Mouse (Mus musculus) testis, adult 2 months (tissue): ENCODE results near the gene Fitm1. TPM values are rescaled to one million over a fixed set of nuclear protein-coding genes. Genes with fewer than 3 reads are reported as not detected.
A peak's percentile ranks its signal among the peaks of the same experiment; 100 is the strongest.

Experiments used
- H3K27ac ChIP-seq: fragments of 200-500 bp; 2 replicates; pipeline ENCODE4 v1.5.1; 2012; ENCODE audit warnings: low read depth, low read length; ENCODE audit not compliant: control insufficient read depth, insufficient read depth
- H3K27me3 ChIP-seq: fragments of 200-500 bp; 2 replicates; pipeline ENCODE4 v1.6.1; 2012; ENCODE audit warnings: mild to moderate bottlenecking, low read length, moderate library complexity; ENCODE audit not compliant: control insufficient read depth, insufficient read depth
- H3K36me3 ChIP-seq: fragments of 200-500 bp; 2 replicates; pipeline ENCODE4 v1.6.1; 2012; ENCODE audit warnings: mild to moderate bottlenecking, low read length; ENCODE audit not compliant: control insufficient read depth, insufficient read depth
- H3K4me1 ChIP-seq: fragments of 200-500 bp; 2 replicates; pipeline ENCODE4 v1.6.1; 2012; ENCODE audit warnings: low read length; ENCODE audit not compliant: control insufficient read depth, insufficient read depth
- H3K4me3 ChIP-seq: fragments of 200-500 bp; 2 replicates; pipeline ENCODE4 v1.5.1; 2012; ENCODE audit warnings: low read depth, mild to moderate bottlenecking, low read length, moderate library complexity, mixed read lengths; ENCODE audit not compliant: control insufficient read depth
- CTCF ChIP-seq: fragments of 200-500 bp; IDR thresholded peaks from 2 replicates; pipeline ENCODE4 v1.5.1; 2012; ENCODE audit warnings: low read depth, mild to moderate bottlenecking, inconsistent platforms, low read length, moderate library complexity; ENCODE audit not compliant: control insufficient read depth, insufficient read depth, insufficient replicate concordance
- POLR2A ChIP-seq: fragments of 200-500 bp; IDR thresholded peaks from 2 replicates; pipeline ENCODE4 v1.6.1; 2012; ENCODE audit warnings: low read depth, mild to moderate bottlenecking, inconsistent platforms, low read length, moderate library complexity; ENCODE audit not compliant: control insufficient read depth
- polyA plus RNA-seq: library from polyadenylated mRNA; depleted of rRNA; stranded (reverse); fragments of >200 nt; gene quantifications from 2 replicates; pipeline ENCODE4 v1.2.3, GENCODE M21; 2012; rRNA removed

The Fitm1 gene
- polyA plus RNA-seq, 1 experiment: 40.2 TPM

DNA sequence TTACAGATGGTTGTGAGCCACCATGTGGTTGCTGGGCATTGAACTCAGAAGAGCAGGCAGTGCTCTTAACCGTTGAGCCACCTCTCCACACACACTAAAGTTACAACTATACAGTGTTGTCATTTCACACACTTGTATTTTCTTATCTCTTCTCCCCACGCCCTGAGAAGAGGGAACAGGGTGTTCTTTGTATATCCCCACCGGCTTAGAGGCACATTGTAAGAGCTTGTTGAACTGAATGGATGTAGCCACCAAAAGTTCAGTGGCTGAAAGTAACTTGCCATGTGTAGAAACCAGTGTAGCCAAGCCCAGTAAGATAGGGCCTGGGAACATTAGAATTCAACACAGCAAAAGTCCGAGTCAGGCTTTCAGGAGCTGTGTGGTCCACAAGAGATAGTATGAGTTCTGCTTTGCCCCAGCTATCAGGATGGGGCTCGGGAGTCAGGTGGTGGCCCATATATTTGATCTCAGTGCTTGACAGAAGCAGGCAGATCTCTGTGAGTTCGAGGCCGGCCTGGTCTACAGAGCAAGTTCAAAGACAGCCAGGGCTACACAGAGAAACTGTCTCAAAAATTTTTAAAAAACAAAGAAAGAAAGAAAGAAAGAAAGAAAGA lies 39.3 kb downstream of the Fitm1 start:
- H3K4me3 ChIP-seq: no peak overlapping the region
- no peaks in the 10 kb centered on the region for H3K27me3 ChIP-seq
- H3K27ac ChIP-seq: no peak overlapping the region
- H3K36me3 ChIP-seq: no peaks in the 10 kb centered on the region
- TF ChIP-seq CTCF: no peak
- no peak for TF ChIP-seq POLR2A
- H3K4me1 ChIP-seq: peaks cover 12% of the 10 kb centered on the region

DNA sequence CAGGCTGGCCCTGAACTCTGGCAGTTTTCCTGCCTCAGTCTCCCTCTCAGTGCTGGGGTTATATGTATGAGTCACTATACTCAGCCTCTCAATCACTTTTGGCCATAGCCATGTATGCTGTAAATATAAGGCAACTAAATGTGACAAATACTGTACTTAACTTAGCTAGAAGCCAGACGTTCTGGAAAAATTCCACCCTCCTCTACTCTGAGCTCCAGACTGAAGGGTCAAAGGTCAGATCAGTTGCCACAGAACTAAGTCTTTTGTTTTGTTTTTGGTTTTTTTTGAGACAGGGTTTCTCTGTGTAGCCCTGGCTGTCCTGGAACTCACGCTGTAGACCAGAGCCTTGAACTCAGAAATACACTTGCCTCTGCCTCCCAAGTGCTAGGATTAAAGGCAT lies 40.5 kb downstream of the Fitm1 start:
- H3K4me1 ChIP-seq: peaks cover 12% of the 10 kb centered on the region
- H3K27ac ChIP-seq: no peak overlapping the region
- TF ChIP-seq POLR2A (no peak), CTCF (no peak)
- no peak overlapping the region for H3K4me3 ChIP-seq
- H3K36me3 ChIP-seq: no peaks in the 10 kb centered on the region
- H3K27me3 ChIP-seq: no peaks in the 10 kb centered on the region

DNA sequence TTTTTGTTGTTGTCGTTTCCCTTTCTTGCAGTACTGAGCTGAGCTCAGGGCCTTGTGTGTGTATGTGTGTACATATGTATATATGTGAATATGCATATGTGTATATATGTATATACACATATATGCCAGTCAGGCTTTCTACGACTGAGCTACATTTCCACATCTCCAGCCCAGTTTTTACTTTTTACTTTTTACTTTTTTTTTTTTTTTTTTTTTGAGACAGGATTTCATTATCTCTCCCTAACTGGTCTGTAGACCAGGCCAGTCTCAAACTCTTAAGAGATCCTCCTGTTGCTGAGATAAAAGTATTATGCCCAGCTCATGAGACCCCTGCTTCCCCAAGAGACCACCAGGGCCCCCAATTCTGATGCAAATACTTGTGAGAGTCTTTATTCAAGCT lies 41.4 kb downstream of the Fitm1 start:
- peak overlapping the region; percentile 76; the same call in 1 of the 2 replicates for H3K4me3 ChIP-seq
- TF ChIP-seq CTCF (no peak), POLR2A (no peak)
- H3K27ac ChIP-seq: no peak overlapping the region
- no peaks in the 10 kb centered on the region for H3K27me3 ChIP-seq
- H3K36me3 ChIP-seq: no peaks in the 10 kb centered on the region
- H3K4me1 ChIP-seq: peaks cover 12% of the 10 kb centered on the region

DNA sequence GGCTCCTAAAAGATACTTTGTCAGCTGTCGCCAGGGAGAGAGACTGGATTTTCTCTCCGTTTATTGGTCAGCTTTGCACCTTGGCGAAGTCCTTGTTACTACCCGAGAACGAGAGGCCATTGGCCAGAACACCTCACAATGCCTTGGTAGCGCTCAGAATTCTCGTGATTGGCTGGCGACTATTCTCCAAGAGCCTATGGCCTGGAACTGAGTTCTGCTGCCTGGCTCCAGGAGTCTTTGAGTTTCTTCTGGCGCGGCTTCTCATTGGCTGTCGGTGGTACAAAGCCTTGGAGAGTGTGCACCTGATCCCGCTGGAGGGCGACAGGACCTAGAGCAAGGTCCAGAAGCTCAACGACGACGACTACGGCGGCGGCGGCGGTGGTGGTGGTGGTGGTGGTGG lies 42.4 kb downstream of the Fitm1 start, which contains the start of gene Rec8:
Gene Rec8 (plus strand): TSS at position 216 of the 400 bp plus-strand sequence.
- peak; percentile 43; the same call in 1 of the 2 replicates for TF ChIP-seq POLR2A
- no peak for TF ChIP-seq CTCF
- H3K27me3 ChIP-seq: no peaks in the 10 kb centered on the region
- H3K36me3 ChIP-seq: no peaks in the 10 kb centered on the region
- H3K27ac ChIP-seq: peak within 1 kb of the TSS; percentile 30
- peak within 1 kb of the TSS; percentile 76 for H3K4me3 ChIP-seq
- H3K4me1 ChIP-seq: peaks cover 12% of the 10 kb centered on the region

DNA sequence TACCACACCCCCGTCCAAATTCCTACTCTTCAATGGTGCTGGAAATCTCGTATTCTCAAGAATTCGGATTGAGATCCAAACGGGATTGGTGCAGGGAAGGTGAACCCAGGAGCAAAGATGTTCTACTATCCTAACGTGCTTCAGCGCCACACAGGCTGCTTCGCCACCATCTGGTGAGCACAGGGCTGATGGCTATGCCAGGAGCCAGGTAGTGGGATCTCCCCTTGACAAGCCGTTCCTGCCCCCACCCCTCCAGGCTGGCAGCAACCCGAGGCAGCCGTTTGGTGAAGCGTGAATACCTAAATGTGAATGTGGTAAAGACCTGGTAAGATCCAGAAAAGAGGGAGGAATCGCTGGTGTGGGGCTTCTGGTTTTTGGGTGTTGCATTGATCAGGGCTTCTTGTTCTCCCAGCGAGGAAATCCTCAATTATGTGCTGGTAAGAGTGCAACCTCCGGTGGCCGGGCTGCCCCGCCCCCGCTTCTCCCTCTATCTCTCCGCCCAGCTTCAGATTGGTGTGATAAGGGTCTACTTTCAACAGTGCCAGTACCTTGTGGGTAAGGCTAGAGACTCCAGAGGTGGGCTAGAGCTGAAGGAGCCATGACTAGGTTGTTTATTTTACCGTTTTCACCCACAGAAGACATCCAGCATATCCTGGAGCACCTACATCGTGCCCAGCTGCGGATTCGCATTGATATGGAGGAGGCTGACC lies 43.2 kb downstream of the Fitm1 start:
- Histone ChIP-seq H3K4me3 (peak overlapping the region; percentile 76), H3K36me3 (no peaks in the 10 kb centered on the region), H3K27ac (no peak overlapping the region), H3K4me1 (peaks cover 12% of the 10 kb centered on the region), H3K27me3 (no peaks in the 10 kb centered on the region)
- TF ChIP-seq POLR2A (0 out of 2 replicates have a peak, but pooled peaks have one; percentile 28), CTCF (no peak)

Other genes with a start within 250 kb of the Fitm1 start
- gene Dhrs4, start 96.9 kb upstream of the Fitm1 start, polyA plus RNA-seq: 27.2 and 28.8 TPM in 2 replicates
- gene Carmil3, start 85.0 kb upstream of the Fitm1 start, polyA plus RNA-seq: 1.8 and 1.9 TPM in 2 replicates
- 0.06 and 0.29 TPM in 2 replicates for gene Cpne6, start 65.2 kb upstream of the Fitm1 start, polyA plus RNA-seq
- gene Nrl, start 50.6 kb upstream of the Fitm1 start, polyA plus RNA-seq: 0.20 and 0.37 TPM in 2 replicates
- 2.8 and 5.7 TPM in 2 replicates for gene Pck2, start 35.4 kb upstream of the Fitm1 start, polyA plus RNA-seq
- 54.5 and 60.7 TPM in 2 replicates for gene Dcaf11, start 15.6 kb upstream of the Fitm1 start, polyA plus RNA-seq
- 2.1 and 2.3 TPM in 2 replicates for gene A730061H03Rik, start 15.2 kb upstream of the Fitm1 start, polyA plus RNA-seq
- 7.6 and 8.4 TPM in 2 replicates for gene Psme1, start 2.5 kb downstream of the Fitm1 start, polyA plus RNA-seq
- 5.8 and 6.4 TPM in 2 replicates for gene Emc9, start 9.7 kb downstream of the Fitm1 start, polyA plus RNA-seq
- 10.2 and 14.9 TPM in 2 replicates for gene Psme2, start 15.5 kb downstream of the Fitm1 start, polyA plus RNA-seq
- gene Rnf31, start 16.1 kb downstream of the Fitm1 start, polyA plus RNA-seq: 7.8 and 8.9 TPM in 2 replicates
- gene Irf9, start 28.0 kb downstream of the Fitm1 start, polyA plus RNA-seq: 4.1 and 4.4 TPM in 2 replicates
- 65.8 and 78.1 TPM in 2 replicates for gene Rec8, start 42.4 kb downstream of the Fitm1 start, polyA plus RNA-seq
- 519 and 558 TPM in 2 replicates for gene Ipo4, start 60.3 kb downstream of the Fitm1 start, polyA plus RNA-seq
- 1.9 and 2.1 TPM in 2 replicates for gene Gm49378, start 62.3 kb downstream of the Fitm1 start, polyA plus RNA-seq
- 18.2 and 21.3 TPM in 2 replicates for gene Tm9sf1, start 68.2 kb downstream of the Fitm1 start, polyA plus RNA-seq
- 197 and 200 TPM in 2 replicates for gene Tssk4, start 74.6 kb downstream of the Fitm1 start, polyA plus RNA-seq
- gene Mdp1, start 84.9 kb downstream of the Fitm1 start, polyA plus RNA-seq: 4.1 TPM in 2 replicates
- gene Gmpr2, start 96.3 kb downstream of the Fitm1 start, polyA plus RNA-seq: 29.6 and 35.9 TPM in 2 replicates
- 196 and 222 TPM in 2 replicates for gene Nedd8, start 96.5 kb downstream of the Fitm1 start, polyA plus RNA-seq
- gene Tinf2, start 106.2 kb downstream of the Fitm1 start, polyA plus RNA-seq: 26.8 and 30.0 TPM in 2 replicates
- 0.27 and 0.65 TPM in 2 replicates for gene Tgm1, start 138.3 kb downstream of the Fitm1 start, polyA plus RNA-seq
- gene Rabggta, start 146.6 kb downstream of the Fitm1 start, polyA plus RNA-seq: 40.9 and 41.4 TPM in 2 replicates
- gene Dhrs1, start 170.1 kb downstream of the Fitm1 start, polyA plus RNA-seq: 322 and 330 TPM in 2 replicates
- 142 and 144 TPM in 2 replicates for gene Nop9, start 170.1 kb downstream of the Fitm1 start, polyA plus RNA-seq
- 0.13 TPM in 1 of 2 replicates, not detected in the other for gene Cideb, start 182.8 kb downstream of the Fitm1 start, polyA plus RNA-seq
- 0.07 and 0.11 TPM in 2 replicates for gene Ltb4r2, start 185.8 kb downstream of the Fitm1 start, polyA plus RNA-seq
- gene Ltb4r1, start 190.3 kb downstream of the Fitm1 start, polyA plus RNA-seq: 0.11 and 0.20 TPM in 2 replicates
- gene Adcy4, start 208.5 kb downstream of the Fitm1 start, polyA plus RNA-seq: 0.38 and 0.82 TPM in 2 replicates
- 4.1 and 4.8 TPM in 2 replicates for gene Ripk3, start 213.2 kb downstream of the Fitm1 start, polyA plus RNA-seq
- 0.58 and 0.83 TPM in 2 replicates for gene Nfatc4, start 247.5 kb downstream of the Fitm1 start, polyA plus RNA-seq